Mouse (Mus musculus): Measurements from ENCODE around the gene Gm28230. TPM values are rescaled to one million over a fixed set of nuclear protein-coding genes. Genes with fewer than 3 reads are reported as not detected.

The Gm28230 gene
- total and polyA plus RNA-seq, 3 experiments = 0.89 to 1.7 (median 1.1) TPM

DNA sequence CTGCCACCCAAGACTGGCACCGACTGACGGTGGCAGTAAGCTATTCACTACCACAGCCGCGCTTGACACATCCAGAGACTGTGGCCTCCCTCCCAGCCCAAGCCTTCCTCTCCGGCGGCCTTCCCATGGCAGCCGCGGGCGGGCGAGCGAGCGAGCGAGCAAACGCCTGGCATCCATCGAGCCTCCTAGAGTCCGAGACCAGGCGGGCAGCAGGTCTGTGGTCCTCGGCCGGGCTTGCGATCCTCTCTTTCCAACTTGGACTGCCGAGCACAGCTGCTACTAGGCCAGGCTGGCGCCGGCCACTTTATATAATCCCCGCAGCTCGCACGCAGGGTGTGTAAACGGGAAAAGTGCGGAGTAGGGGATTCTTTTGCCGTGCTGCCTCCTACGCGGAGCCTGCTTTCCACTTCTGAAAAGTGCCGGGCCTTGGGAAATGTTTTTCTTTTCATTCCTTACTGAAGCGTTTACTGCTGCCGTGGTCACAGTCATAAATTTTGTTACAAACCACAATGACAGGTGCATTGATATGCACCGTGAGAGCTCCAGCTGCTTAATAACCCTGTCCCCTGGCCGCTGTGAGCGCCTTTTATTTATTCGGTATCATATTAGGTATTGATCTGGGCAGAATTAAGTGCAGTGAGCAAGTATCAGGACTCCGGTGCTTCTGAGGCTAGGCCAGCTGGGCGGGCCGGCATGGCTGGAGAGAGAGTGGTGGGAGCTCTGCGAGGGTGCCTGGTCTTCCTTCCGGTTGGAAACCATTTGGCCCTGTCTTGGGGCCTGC, 14.0 kb downstream of the Gm28230 start:
- Histone ChIP-seq H3K4me3 (replicated peaks in 1 of 3; ENCODE audit: low read depth in 2 of 3, low read length in 2 of 3, poor library complexity in 1 of 3) (no peak overlapping the region), H3K27me3 (replicated peaks) (no peaks in the 10 kb centered on the region), H3K4me1 (ENCODE audit: control insufficient read depth in 1 of 2, insufficient read depth in 2 of 2) (peaks cover 14 to 27% of the 10 kb centered on the region in 2 experiments), H3K4me2 (ENCODE audit: insufficient read depth, low read depth, poor library complexity, severe bottlenecking) (no peak overlapping the region), H3K27ac (ENCODE audit: insufficient read depth, low read depth) (no peak overlapping the region), H3K9me3 (replicated peaks; ENCODE audit: low read length) (peaks cover 11% of the 10 kb centered on the region), H3K36me3 (replicated peaks in 1 of 2; ENCODE audit: control insufficient read depth in 1 of 2, insufficient read depth in 1 of 2, low read length in 1 of 2) (peaks cover 3 to 21% of the 10 kb centered on the region in 2 experiments), H3K9ac (ENCODE audit: insufficient read depth, low read depth) (no peak overlapping the region), H3K79me2 (replicated peaks; ENCODE audit: control insufficient read depth, extremely low read depth, insufficient read depth, poor library complexity, severe bottlenecking) (no peaks in the 10 kb centered on the region)
- TF ChIP-seq MYC (IDR thresholded peaks at IDR 0.05; ENCODE audit: low read depth, low read length) (no peak), CHD2 (IDR thresholded peaks at IDR 0.05; ENCODE audit: low read length) (no peak), ZC3H11A (IDR thresholded peaks at IDR 0.05; ENCODE audit: low read depth, low read length) (no peak), JUND (conservative IDR thresholded peaks at IDR 0.05; ENCODE audit: low read depth, low read length) (no peak), SMC3 (IDR thresholded peaks at IDR 0.05; ENCODE audit: low read depth, low read length) (no peak)
- DNase-seq (ENCODE audit: extremely low read depth) = no peak
- in situ Hi-C loops (cut with MboI; ENCODE audit: low pct_ligation_motif_present, low pct_unique_long_range_greater_than_20kb, low sequenced_read_pairs) (no loop called here), dilution Hi-C loops (cut with MboI; ENCODE audit: extremely low pct_ligation_motif_present, extremely low pct_unique_long_range_greater_than_20kb, low sequenced_read_pairs) (no loop called here)

DNA sequence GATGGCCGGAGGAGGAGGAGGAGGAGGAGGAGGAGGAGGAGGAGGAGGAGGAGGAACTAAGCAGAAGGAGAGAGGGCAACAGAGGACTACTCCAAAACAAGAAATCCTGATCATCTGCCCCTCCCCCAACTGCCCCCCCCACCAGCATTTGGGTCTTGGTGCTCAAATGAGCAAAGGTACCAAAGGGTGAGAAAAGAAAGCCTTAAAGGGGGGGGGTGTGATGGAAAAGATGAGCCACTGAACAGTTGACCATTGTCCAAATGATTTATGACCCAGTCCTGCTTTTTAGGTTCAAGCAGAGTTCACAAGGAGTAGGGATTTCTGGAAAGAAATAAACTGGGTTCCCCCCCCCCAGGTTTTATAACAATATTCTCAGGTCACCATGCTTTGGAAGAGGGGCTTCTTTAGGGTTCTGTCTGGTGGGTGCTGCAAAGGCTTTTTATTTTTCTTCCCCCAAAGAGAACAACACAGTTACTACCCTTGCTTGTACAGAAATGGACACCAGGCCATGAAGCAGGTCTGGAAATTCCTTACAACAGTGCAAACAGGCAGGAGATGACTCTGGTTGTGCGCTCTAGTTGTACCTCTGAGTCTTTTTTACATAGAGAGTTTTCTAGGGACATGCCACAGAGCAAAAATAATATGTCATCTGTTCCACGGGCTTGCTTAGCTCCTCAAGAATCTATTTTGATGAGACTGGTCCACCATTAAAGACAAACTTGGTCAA, 14.9 kb downstream of the Gm28230 start:
- Histone ChIP-seq H3K36me3 (replicated peaks in 1 of 2; ENCODE audit: control insufficient read depth in 1 of 2, insufficient read depth in 1 of 2, low read length in 1 of 2) (peaks cover 3 to 18% of the 10 kb centered on the region in 2 experiments), H3K4me1 (ENCODE audit: control insufficient read depth in 1 of 2, insufficient read depth in 2 of 2) (peaks cover 14 to 27% of the 10 kb centered on the region in 2 experiments), H3K4me2 (ENCODE audit: insufficient read depth, low read depth, poor library complexity, severe bottlenecking) (no peak overlapping the region), H3K79me2 (replicated peaks; ENCODE audit: control insufficient read depth, extremely low read depth, insufficient read depth, poor library complexity, severe bottlenecking) (no peaks in the 10 kb centered on the region), H3K9me3 (replicated peaks; ENCODE audit: low read length) (peaks cover 5% of the 10 kb centered on the region), H3K9ac (ENCODE audit: insufficient read depth, low read depth) (no peak overlapping the region), H3K4me3 (replicated peaks in 1 of 3; ENCODE audit: low read depth in 2 of 3, low read length in 2 of 3, poor library complexity in 1 of 3) (no peak overlapping the region), H3K27ac (ENCODE audit: insufficient read depth, low read depth) (no peak overlapping the region), H3K27me3 (replicated peaks) (no peaks in the 10 kb centered on the region)
- no peak for TF ChIP-seq NELFE (IDR thresholded peaks at IDR 0.05; ENCODE audit: low read depth, low read length)
- no peak for TF ChIP-seq MEF2A (IDR thresholded peaks at IDR 0.05; ENCODE audit: borderline replicate concordance, low read depth, low read length)
- no peak for TF ChIP-seq NRF1 (IDR thresholded peaks at IDR 0.05; ENCODE audit: low read depth, low read length)
- no peak for TF ChIP-seq MYC (IDR thresholded peaks at IDR 0.05; ENCODE audit: low read depth, low read length)
- TF ChIP-seq IRF4 (IDR thresholded peaks at IDR 0.05; ENCODE audit: low read depth, low read length) = no peak
- in situ Hi-C loops (cut with MboI; ENCODE audit: low pct_ligation_motif_present, low pct_unique_long_range_greater_than_20kb, low sequenced_read_pairs) (no loop called here), dilution Hi-C loops (cut with MboI; ENCODE audit: extremely low pct_ligation_motif_present, extremely low pct_unique_long_range_greater_than_20kb, low sequenced_read_pairs) (no loop called here)
- DNase-seq (ENCODE audit: extremely low read depth) = no peak

DNA sequence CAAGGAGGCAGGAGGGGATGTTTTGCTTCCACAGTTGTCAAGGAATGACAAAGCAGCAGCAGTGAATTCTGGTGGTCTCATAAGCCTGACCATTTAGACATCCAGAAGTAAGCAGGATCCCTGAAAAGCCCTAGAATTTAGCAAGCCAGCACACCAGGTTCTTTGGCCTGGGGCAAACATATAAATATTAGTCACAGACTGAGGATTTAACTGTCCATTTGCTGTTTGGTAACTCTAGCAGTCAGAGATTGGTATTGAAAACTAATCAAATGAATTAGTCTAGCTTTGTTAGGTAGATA, 15.4 kb downstream of the Gm28230 start:
- no peak overlapping the region for H3K9ac ChIP-seq (ENCODE audit: insufficient read depth, low read depth)
- H3K27ac ChIP-seq (ENCODE audit: insufficient read depth, low read depth) = no peak overlapping the region
- dilution Hi-C loops (cut with MboI; ENCODE audit: extremely low pct_ligation_motif_present, extremely low pct_unique_long_range_greater_than_20kb, low sequenced_read_pairs) (no loop called here), in situ Hi-C loops (cut with MboI; ENCODE audit: low pct_ligation_motif_present, low pct_unique_long_range_greater_than_20kb, low sequenced_read_pairs) (no loop called here)
- H3K36me3 ChIP-seq (replicated peaks in 1 of 2; ENCODE audit: control insufficient read depth in 1 of 2, insufficient read depth in 1 of 2, low read length in 1 of 2) = peaks cover 8 to 19% of the 10 kb centered on the region in 2 experiments
- H3K79me2 ChIP-seq (replicated peaks; ENCODE audit: control insufficient read depth, extremely low read depth, insufficient read depth, poor library complexity, severe bottlenecking) = no peaks in the 10 kb centered on the region
- no peak overlapping the region for H3K4me2 ChIP-seq (ENCODE audit: insufficient read depth, low read depth, poor library complexity, severe bottlenecking)
- peaks cover 14 to 25% of the 10 kb centered on the region in 2 experiments for H3K4me1 ChIP-seq (ENCODE audit: control insufficient read depth in 1 of 2, insufficient read depth in 2 of 2)
- no peaks in the 10 kb centered on the region for H3K27me3 ChIP-seq (replicated peaks)
- no peak overlapping the region for H3K4me3 ChIP-seq (replicated peaks in 1 of 3; ENCODE audit: low read depth in 2 of 3, low read length in 2 of 3, poor library complexity in 1 of 3)
- TF ChIP-seq USF2 (conservative IDR thresholded peaks at IDR 0.05; ENCODE audit: low read depth, low read length) (no peak), SIN3A (IDR thresholded peaks at IDR 0.05; ENCODE audit: low read length) (no peak), MAX (IDR thresholded peaks at IDR 0.05; ENCODE audit: low read length) (no peak), ZKSCAN1 (IDR thresholded peaks at IDR 0.05; ENCODE audit: borderline replicate concordance, low read depth, low read length) (no peak), EP300 (IDR thresholded peaks at IDR 0.05; ENCODE audit: low read length) (no peak), SMC3 (IDR thresholded peaks at IDR 0.05; ENCODE audit: low read depth, low read length) (no peak), CHD2 (IDR thresholded peaks at IDR 0.05; ENCODE audit: low read length) (no peak), NRF1 (IDR thresholded peaks at IDR 0.05; ENCODE audit: low read depth, low read length) (no peak), CTCF (conservative IDR thresholded peaks at IDR 0.05 in 1 of 2, IDR thresholded peaks at IDR 0.05 in 1 of 2; ENCODE audit: low read depth in 2 of 2, low read length in 2 of 2) (no peak)
- H3K9me3 ChIP-seq (replicated peaks; ENCODE audit: low read length) = peaks cover 8% of the 10 kb centered on the region
- no peak for DNase-seq (ENCODE audit: extremely low read depth)
